Mouse (Mus musculus) NIH3T3 (cell line): ENCODE measurements around the gene Bag1.

ENCODE experiments used
- DNase-seq: peaks from one replicate; pipeline ENCODE4 v3.0.0-alpha.2; 2012; ENCODE audit warnings: low read depth

Gene Bag1

DNA sequence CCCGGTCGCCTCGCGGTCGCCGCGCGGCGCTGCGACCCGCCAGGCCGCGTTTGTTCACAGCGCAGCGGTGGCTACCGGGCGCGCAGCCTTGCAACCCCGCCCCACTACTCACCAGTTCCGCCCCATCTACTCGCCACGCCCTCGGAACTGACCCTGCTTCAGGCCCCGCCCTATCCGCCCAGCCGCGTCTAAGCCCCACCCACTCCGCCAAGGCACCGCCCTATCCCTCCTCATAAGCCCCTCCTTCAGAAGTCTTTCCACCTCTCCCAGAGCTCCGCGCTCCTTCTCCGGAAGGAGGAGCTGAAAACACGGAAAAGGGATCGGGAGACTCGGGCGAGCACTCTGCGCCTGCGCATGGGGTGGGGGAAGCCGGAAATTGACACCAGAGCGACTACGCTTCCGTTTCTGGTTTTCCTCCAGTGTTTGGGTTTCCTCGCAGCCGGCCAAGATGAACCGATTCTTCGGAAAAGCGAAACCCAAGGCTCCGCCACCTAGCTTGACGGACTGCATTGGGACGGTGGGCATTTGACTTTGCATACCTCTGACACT, at the start of gene Bag1, which contains the start of gene Chmp5:
Gene Bag1 (minus strand): TSS at position 135 of the 549 bp plus-strand sequence.
Gene Chmp5 (plus strand): TSS at position 248 of the 549 bp plus-strand sequence.
- peak; percentile 97 for DNase-seq

DNA sequence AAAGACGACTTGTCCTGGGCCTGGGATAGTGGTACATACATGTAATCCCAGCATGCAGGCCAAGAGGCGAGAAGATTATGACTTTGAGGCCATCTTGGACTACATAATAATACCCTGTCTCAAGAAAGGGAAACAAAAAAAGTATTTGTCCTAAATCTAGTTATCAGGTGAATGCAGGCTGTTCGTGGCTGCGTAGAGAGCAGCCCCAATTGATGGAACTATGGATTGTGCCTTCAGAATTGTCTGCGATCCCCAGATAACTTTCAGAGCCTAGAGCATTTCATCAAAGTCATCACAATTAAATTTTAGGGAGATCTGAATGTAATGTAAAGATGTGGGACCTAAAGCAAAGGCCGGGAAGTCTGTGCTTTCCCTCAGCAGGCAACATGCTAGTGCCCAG, 48.2 kb upstream of the Bag1 start:
- DNase-seq: no peak

DNA sequence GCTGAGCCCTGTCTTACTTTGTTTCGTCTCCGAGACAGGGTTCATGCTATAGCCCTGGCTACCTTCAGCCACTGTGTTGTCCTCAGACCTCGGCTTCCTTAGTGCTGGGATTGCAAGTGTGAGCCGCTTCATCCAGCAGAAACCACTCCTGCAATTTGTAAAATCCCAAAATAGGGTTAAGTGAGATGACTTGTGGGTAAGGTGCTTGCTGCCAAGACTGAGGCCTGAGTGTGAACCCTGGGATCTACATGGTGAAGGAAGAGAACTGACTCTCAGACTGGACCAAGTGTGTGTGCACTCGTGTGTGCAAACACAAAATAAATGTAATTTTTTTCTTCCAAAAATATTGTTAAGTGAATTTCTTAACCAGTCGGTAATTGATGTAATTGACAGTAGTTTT, 41.5 kb upstream of the Bag1 start:
- no peak for DNase-seq

DNA sequence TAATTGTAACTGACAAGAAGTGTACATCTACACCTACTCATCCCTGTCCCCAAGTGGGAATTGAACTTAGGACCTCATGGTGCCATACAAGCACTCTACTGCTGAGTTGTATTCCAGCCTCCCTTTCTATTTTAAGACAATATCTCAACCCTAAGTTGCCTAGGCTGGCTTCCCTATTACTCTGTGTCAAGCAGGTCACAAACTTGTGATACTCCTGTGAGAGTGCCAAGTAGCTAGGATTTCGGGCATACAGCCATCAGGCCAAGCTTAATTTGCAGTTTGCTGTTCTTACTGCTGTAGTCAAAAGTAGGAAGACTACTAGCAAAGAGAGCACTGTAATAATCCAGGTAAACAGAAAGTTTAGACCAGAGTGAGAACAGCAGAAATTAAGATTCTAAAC, 35.6 kb upstream of the Bag1 start:
- DNase-seq: no peak

DNA sequence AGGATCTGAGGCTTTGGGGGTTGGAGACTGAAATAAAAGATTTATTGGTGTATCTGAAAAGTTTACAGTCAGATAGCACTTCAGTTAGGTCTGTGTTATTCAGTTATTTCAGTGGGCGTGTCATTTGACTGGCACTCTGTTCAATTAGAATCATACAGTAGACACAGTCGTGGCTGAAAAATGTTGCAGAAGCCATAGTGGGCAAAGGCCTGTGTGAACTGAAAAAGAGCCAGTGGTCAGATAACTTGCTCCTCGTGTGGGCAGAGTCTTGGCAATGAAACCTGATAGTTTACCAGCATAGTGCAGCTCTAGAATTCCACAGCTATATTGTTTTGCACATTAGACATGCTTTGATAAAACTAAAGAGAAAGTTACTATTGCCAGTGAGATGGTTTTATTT, 34.4 kb upstream of the Bag1 start:
- DNase-seq: peak; percentile 40

DNA sequence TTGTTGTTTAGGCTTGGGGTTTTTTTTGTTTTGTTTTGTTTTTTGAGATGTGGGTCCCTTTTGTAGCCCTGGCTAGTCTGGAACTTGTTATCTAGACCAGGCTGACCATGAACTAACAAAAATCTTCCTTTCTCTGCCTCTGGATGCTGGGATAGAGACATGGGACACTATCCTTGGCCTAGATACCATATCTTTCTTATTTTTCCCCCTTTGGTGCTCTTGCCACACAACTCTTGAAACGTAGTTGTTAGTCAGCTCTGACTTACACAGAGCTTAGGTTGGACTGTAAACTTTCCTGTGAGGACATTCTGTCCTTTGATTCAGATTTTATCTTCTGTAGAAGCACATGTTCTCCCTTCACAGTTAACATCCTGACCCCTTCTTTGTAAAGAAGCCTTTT, 31.3 kb upstream of the Bag1 start:
- DNase-seq: no peak

DNA sequence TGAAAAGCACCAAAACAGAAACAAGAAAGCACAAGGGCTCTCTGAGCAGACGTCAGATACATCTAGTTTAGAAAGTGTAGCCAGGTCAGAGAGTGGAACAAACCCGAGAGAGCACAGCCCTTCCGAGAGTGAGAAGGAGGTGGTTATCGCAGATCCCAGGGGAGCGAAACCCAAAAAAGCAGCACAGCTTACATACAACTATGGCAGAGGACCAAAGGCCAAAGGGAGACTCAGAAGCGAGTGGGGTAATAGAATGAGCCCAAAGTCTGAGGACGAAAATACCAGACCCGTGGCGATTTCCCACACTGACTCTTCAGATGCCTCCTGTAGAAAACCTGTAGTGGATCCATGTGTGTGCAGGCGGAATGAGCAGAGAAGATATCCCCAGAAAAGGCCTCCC, 28.6 kb upstream of the Bag1 start:
- no peak for DNase-seq

DNA sequence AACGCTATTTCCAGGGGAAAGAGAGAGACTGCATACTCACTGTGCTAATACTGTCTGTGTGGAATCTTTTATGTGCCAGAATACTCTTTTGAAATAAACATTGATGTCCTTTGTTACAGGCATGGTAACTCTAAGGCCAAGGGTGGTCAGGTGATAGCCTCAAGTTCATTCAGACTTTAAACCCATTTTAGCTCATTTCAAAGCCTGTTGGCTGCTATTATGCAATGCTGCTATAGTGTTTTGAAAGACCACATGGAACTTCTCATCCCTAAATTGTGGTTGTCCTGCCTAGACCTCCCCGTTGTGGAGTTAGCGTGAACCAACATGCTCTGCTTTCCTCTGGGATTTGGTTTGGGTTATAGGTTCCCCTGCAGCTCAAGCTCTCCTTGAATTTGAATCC, 27.6 kb upstream of the Bag1 start:
- DNase-seq: no peak

DNA sequence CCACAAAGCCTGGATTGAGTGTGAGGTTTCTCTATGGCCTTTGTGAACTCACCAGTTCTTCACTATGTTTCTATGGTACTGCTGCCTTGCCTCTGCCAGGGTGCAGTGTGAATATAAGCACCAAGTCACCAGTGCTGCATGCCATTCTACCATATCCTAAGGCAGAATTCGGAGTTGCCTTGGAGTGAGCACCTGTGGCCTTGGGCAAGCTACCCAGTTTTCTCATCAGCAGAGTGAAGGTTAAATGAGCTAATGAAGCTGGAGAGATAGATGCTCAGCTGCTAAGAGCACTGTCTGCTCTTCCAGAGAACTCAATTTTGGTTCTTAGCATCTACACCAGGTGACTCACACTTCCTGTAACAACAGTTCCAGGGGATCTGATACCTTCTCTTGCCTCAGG, 25.9 kb upstream of the Bag1 start:
- no peak for DNase-seq

DNA sequence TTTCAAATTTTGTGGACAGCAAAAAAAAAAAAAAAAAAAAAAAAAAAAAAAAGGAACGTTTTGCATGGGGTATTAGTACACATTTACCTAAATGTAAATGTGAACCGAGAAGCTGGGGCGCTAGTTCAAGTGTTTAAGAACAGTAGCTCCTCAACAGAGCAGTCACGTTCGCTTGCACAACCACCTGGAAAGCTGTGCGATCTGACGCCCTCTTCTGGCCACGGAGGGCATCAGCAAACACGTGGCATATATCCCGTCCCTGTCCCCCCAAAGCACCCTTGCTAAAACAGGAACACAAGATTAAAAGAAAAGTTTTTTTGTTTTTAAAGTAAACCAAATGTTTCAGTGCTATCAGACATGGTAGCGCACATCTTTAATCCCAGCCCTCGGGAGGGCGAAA, 23.6 kb upstream of the Bag1 start:
- DNase-seq: peak; percentile 65

DNA sequence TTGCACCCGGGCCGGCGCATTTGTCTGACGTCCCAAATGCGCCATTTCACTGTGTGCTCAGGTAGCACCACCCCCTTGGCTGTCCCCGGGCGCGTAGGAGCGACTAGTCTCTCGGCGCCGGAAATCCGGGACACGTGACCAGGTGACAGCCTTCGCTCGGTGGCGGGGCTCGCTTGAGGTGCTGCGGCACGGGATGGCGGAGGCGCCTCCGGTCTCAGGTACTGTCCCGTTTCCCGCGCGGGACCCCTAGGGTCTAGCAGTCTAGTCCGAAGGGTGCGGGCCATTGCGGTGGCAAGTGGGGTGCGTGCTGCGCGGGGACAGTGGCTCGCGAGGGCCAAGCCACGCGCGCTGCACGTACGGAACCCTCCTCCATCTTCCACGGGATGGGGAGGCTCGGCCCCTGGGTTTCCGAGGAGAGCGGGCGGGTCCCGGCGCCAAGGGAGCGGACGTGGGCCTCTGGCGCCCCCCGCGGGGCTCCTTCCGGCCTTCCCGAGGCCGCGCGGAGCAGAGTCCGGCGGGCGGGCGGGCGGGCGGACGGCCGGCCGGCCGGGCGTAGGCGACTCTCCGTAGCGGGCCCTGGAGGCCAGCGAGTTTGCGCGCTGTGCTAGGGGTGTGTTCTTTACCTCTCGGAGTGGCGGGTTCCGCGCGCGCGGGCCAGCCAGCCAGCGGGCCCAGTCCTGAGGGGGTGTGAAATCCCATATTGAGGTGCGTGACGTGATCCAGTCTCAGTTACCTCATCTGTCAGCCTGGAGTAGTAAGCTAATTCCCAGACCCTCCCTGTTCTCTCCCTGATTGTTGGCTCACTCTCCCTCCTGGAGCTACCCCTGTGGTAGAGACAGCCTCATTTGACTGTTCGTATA, 23.0 kb upstream of the Bag1 start, which contains the start of gene Nfx1:
Gene Nfx1 (plus strand): TSS at position 65 of the 860 bp plus-strand sequence.
- peak; percentile 94 for DNase-seq

DNA sequence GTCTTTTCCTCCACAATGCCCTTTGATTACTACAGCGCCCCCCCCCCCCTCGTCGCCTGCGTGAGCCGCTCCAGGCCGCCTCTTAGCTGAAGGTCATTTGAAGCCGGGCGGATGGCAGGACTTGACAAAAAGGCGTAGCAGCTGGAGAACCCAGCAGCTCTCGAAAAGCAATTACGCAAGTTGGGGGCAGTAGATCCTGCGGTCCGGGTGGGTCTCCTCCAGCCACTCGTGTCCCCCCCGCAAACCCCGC, 22.4 kb upstream of the Bag1 start:
- no peak for DNase-seq

DNA sequence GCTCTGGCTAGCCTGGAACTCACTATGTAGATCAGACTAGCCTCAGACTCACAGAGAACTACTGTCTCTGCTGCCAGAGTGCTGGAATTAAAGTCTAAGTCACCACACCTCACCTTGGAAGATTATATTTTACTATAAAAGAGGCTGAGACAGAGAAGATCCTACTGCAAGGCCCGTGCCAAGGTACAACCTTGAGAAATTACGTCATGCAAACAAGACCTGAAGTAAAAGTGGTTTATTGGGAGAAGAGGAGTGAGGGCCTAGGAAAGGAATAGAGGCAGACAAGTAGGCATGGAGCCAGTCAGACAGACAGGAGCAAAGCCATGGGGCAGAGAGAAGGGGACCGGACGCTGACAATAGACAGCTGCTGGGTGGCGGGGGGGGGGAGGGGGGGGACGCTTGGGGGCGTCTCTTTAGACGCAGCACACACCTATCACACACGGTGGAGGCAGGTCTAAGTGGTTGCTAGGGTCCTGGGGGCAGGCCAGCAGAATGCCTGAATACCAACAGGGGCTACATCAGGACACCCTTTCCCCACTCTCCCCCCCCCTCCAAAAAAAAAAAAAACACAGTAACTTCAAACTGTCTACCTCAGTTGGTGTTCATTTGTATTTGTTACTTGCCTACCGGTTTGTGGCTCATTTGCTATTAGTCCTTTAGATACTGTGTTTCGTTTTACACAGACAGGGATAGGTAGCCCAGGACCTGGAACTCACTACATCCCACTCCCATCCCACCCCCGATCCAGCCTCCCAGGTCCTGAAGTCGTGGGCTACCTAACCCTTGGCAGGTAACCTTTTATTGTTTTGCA, 21.9 kb upstream of the Bag1 start:
- DNase-seq: peak; percentile 7

DNA sequence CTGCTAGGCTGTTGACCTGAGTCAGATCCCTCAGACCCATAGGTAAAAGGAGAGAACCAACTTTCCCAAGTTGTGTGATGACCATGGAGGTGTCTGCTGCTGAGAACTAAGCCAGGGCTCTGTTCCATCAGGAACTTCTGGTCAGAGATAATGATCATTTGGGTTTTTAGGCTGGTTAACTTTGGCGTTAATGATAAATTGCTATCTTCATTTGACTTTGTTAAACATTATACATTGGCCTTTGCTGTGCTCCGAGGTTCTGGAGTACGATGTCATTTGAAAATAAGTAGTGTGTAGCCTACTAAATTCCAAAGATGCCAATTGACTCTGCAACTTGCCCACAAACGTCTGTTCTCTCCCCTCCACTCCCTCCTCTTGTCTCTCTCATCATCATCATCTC, 21.1 kb upstream of the Bag1 start:
- DNase-seq: no peak

DNA sequence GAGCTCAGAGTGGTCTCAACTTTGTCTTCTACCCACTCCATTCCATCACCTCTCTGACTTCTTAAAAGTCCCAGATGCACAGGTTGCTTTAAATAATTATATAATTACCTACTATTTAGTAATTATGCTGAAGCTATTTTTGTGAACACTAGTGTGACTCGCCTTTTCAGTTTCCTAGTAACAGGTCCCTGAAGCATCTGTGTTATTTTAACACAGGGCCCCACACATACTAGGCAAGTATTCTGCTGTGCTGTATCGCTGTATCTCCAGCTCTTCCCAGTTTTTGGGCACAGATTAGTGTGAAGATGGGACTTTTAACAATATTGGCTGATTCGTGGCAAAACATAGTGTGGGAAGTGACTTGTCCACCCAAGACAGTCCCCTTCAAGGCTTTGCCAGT, 15.4 kb upstream of the Bag1 start:
- no peak for DNase-seq

DNA sequence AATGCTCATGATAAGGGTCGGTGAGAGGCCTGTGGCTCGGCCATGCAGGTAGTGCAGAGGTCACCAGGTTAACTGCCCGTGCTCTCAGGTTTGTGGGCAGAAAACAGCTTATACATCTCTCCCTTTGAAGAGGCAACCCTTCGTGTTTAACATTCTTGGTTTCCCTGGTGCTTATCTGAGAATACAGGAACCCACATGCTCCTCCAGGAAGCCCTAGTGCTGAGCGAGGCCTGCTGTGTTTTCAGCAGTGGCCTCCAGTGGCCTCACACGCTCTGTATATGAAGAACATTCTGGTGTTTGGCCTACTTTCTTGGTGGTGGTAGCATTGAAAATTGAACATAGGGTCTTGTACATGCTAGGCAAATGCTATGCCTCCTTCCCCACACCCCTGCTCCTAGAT, 7.8 kb upstream of the Bag1 start:
- DNase-seq: no peak

DNA sequence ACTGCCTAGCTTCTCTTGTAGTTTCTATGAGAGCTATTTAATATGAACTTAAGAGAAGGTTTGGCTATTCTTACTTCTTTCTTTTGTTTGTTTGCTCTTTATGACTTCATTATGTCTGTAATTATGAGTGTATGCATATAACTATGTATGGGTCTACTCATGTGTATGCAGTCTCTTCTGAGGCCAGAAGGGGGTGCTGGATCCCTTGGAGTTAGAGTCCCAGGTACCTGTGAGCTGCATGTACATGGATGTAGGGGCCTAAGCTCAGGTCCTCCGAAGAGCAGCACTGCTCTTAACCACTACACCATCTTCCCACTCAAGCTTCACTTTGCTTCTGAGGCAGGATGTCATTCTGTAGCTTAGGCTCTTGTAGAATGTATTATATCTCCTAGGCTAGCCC, 5.4 kb upstream of the Bag1 start:
- DNase-seq: peak; percentile 38

DNA sequence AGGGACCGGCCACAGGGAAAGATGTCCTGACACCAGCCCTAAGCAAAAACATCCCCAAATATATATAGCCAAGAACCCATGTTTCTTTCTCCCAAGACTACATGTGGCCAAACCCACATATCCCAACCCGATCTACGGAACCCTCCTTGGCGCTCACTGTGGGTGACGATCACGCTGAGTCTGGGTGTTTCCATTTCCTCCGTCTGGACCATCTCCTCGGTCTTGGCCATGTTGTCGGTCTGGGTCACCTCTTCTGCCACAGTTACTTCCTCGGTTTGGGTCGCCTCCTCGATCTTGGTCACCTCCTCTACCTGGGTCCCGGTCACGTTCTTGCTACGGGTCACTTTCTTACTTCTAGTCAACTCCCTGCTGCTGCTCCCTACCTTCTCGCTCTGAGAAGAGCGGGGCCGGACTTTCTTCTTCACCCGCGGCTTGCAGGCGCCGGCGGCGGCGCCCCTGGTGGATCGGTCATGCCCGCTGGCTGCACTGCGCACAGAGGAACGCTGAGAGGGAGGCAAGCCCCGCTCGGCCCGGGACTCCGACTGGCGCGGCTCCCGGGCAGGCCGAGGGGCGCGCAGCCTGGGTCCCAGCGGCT, 432 bp downstream of the Bag1 start:
- peak; percentile 34 for DNase-seq

DNA sequence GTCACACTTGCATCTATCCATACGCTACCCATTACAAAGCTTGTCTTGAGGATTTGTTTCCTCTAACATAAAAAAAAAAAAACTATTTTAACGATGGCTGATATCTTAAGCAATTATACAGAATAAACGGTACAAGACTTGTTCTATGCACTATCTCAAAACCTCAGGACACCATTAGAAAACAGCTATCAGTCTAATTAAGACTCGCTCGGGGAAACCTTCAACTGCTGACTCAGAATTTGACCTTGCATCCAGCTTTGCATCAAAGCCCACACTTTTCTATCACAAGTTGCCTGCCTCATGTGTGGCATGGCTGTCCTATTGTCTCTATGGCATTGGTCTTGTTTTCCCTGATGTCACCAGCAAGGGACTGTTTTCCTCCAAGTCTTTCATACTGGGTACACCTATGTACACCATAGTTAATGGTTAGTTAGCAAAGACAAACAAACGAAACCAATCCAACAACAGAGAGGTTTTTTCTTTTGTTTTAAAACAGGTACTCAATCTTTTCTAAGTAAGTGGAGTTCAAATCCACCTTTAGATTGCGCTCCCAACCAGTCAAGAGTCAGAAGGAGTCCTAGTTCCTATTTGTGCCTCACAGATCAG, 1.5 kb downstream of the Bag1 start:
- no peak for DNase-seq

DNA sequence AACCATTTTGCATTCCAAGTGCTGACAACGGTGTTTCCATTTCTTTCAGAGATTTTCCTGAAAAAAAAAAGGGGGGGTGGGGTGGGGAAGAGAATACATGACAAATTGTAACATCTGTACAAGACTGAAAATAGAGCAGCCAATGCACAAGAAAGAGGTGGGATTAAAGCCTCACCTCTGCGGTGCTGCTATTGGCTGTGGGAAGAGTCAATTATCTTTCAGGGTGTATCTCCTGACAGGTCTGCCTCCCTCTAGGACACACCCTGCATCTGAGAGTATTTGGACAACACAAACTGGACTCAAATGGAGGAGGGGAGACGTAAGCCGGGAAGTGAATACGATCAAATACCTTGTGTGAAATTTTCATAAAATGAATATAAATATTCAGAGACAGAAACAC, 4.4 kb downstream of the Bag1 start:
- DNase-seq: no peak

DNA sequence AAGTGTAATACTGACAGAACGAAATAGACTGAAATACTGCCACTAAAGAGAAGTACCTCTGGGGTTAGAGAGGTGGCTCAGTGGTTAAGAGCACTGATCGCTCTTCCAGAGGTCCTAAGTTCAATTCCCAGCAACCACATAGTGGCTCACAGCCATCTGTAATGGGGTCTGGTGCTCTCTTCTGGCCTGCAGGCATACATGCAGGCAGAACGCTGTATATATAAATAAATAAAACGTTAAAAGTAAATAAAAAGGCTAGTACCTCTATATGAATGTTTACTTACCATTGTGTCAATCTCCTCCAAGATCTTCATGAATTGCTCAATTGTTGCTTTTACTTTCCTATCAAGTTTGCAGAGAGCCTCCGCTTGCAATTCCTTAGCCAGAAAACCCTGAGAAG, 9.3 kb downstream of the Bag1 start:
- DNase-seq: no peak

DNA sequence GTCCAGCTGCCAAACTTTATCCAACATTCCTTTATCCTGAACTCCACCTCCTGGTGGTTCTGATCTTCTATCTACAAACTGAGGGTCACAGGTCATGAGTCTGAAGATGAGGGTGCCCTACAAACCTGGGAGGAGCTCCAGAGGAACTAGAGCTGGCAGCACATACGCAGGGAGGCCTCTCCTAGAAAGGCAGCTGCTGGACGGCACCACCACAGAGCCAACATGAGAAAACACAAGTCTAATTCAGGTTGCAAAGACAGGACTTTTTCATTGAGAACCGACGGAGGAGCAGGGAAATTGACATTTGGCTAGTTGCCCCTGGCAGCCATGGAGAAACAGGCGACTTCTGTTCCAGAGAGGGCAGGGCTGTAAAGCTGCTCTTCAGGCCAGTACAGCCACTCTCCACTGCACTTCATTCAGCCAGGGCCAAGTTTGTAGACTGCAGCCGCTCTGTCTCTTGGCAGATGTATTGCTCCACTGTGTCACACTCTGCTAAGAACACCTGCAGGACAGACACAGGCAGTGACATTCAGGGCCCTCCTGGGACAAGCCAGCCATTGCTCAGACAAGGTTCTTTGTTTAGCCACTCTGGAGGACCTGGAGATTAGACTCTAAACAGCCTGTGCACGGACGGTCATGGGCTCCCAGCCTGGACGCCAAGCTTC, 11.8 kb downstream of the Bag1 start:
- no peak for DNase-seq
